Comparison of ENCODE assay signal across 29 mouse cellular contexts in the genomic region with DNA sequence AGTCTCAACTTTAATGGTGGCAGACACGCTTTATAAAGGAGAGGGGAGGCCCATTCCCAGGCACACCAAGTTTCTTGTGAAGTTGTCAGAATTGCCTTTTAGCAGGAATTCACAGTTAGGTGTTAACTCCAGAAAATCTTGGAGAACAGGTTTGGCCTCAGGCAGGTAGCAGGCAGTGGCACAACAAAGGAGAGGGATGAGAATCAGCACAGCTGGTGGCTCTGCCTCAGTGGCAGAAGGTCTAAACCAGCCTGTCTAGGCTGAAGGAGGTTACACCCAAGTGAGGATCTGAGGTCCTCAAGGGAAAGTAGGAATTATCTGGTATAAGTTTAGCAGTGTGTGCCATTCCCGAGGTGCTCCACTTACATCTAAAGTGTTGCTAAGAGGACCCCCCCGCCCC.
"Had no signal": no experiment of that assay in that cellular context is flagged by ENCODE, and none has a peak within 500 bp of the region (broad histone marks: within the 10 kb centered on the region; RNA-seq: fewer than 3 reads in every experiment).

No protein-coding gene starts in this region.

- H3K9ac ChIP-seq: limb, embryonic 12.5 days; limb, embryonic 13.5 days; limb, embryonic 15.5 days; liver, embryonic 12.5 days; liver, embryonic 13.5 days; liver, embryonic 14.5 days; liver, embryonic 15.5 days; liver, postnatal 0 days; lung, embryonic 14.5 days; lung, embryonic 15.5 days; midbrain, embryonic 12.5 days; midbrain, embryonic 13.5 days; midbrain, embryonic 15.5 days; neural tube, embryonic 12.5 days; neural tube, embryonic 13.5 days had no signal

- DNase-seq: left cerebral cortex, postnatal 4 days; liver; liver, embryonic 13.5 days; liver, postnatal 0 days; lung, adult 18-20 months; lung, adult 2 months; lung, embryonic 14.5 days; lung, postnatal 10 days; lung, postnatal 14 days; lung, postnatal 36 days; lung, postnatal 4 days; midbrain, embryonic 14.5 days had no signal

- H3K36me3 ChIP-seq: limb, embryonic 10.5 days; limb, embryonic 12.5 days; limb, embryonic 13.5 days; limb, embryonic 15.5 days; liver, embryonic 12.5 days; liver, embryonic 13.5 days; liver, embryonic 15.5 days; lung, embryonic 15.5 days; midbrain, embryonic 10.5 days; midbrain, embryonic 12.5 days; midbrain, embryonic 13.5 days; midbrain, embryonic 15.5 days; neural tube, embryonic 12.5 days; neural tube, embryonic 13.5 days had no signal

- H3K27me3 ChIP-seq: limb, embryonic 12.5 days; limb, embryonic 13.5 days; limb, embryonic 15.5 days; liver, embryonic 12.5 days; liver, embryonic 13.5 days; liver, embryonic 15.5 days; lung, embryonic 15.5 days; megakaryocyte, embryonic 14.5 days; midbrain, embryonic 12.5 days; midbrain, embryonic 13.5 days; midbrain, embryonic 15.5 days; neural tube, embryonic 12.5 days; neural tube, embryonic 13.5 days had no signal

- H3K27ac ChIP-seq: limb, embryonic 10.5 days; limb, embryonic 12.5 days; limb, embryonic 13.5 days; limb, embryonic 15.5 days; liver, embryonic 12.5 days; liver, embryonic 13.5 days; liver, embryonic 14.5 days; liver, embryonic 15.5 days; lung, embryonic 15.5 days; macrophage; midbrain, embryonic 10.5 days; midbrain, embryonic 12.5 days; midbrain, embryonic 13.5 days; midbrain, embryonic 15.5 days; neural tube, embryonic 12.5 days; neural tube, embryonic 13.5 days had no signal

- H3K4me1 ChIP-seq: limb, embryonic 10.5 days; limb, embryonic 12.5 days; limb, embryonic 13.5 days; limb, embryonic 15.5 days; liver, embryonic 12.5 days; liver, embryonic 13.5 days; liver, embryonic 15.5 days; lung, embryonic 15.5 days; megakaryocyte, embryonic 14.5 days; midbrain, embryonic 10.5 days; midbrain, embryonic 12.5 days; midbrain, embryonic 13.5 days; midbrain, embryonic 15.5 days; neural tube, embryonic 12.5 days; neural tube, embryonic 13.5 days had no signal

- H3K4me3 ChIP-seq: limb, embryonic 10.5 days; limb, embryonic 12.5 days; limb, embryonic 13.5 days; limb, embryonic 15.5 days; liver, embryonic 12.5 days; liver, embryonic 13.5 days; liver, embryonic 15.5 days; lung, embryonic 15.5 days; megakaryocyte, embryonic 14.5 days; midbrain, embryonic 10.5 days; midbrain, embryonic 12.5 days; midbrain, embryonic 13.5 days; midbrain, embryonic 15.5 days; myocyte; neural tube, embryonic 12.5 days; neural tube, embryonic 13.5 days had no signal

- H3K9me3 ChIP-seq: limb, embryonic 10.5 days; limb, embryonic 12.5 days; limb, embryonic 13.5 days; limb, embryonic 15.5 days; liver, embryonic 12.5 days; liver, embryonic 13.5 days; liver, embryonic 15.5 days; lung, embryonic 15.5 days; midbrain, embryonic 10.5 days; midbrain, embryonic 12.5 days; midbrain, embryonic 13.5 days; midbrain, embryonic 15.5 days; neural tube, embryonic 12.5 days; neural tube, embryonic 13.5 days had no signal
